Mouse (Mus musculus): ENCODE data around the gene Gm11444.

The Gm11444 gene

GRCm38 (mm10) chr11:85857997-85858698, 8.0 kb upstream of the Gm11444 start:
- DNase-seq: no peak

GRCm38 (mm10) chr11:85850758-85851157, 625 bp upstream of the Gm11444 start:
- DNase-seq: no peak

GRCm38 (mm10) chr11:85849037-85849436, 1.1 kb downstream of the Gm11444 start:
- peak; percentile 69 for DNase-seq

GRCm38 (mm10) chr11:85846509-85846908, 3.6 kb downstream of the Gm11444 start:
- no peak for DNase-seq

GRCm38 (mm10) chr11:85845921-85846320, 4.2 kb downstream of the Gm11444 start:
- no peak for DNase-seq

- no peak for DNase-seq
Observed at GRCm38 (mm10) chr11:85844971-85845370, 5.2 kb downstream of the Gm11444 start.

GRCm38 (mm10) chr11:85844144-85844965, 5.8 kb downstream of the Gm11444 start:
- peak; percentile 61 for DNase-seq

GRCm38 (mm10) chr11:85843347-85843692, 6.8 kb downstream of the Gm11444 start:
- DNase-seq: no peak

- DNase-seq: no peak
Observed at GRCm38 (mm10) chr11:85842596-85843346, 7.4 kb downstream of the Gm11444 start.

GRCm38 (mm10) chr11:85841980-85842379, 8.2 kb downstream of the Gm11444 start:
- DNase-seq: no peak

GRCm38 (mm10) chr11:85841211-85841681, 8.9 kb downstream of the Gm11444 start:
- no peak for DNase-seq

GRCm38 (mm10) chr11:85840803-85841145, 9.4 kb downstream of the Gm11444 start:
- DNase-seq: no peak

GRCm38 (mm10) chr11:85840031-85840802, 9.9 kb downstream of the Gm11444 start:
- DNase-seq: no peak

- DNase-seq: no peak
Observed at GRCm38 (mm10) chr11:85839258-85840030, 10.7 kb downstream of the Gm11444 start.

GRCm38 (mm10) chr11:85838424-85839257, 11.5 kb downstream of the Gm11444 start:
- DNase-seq: no peak

- no peak for DNase-seq
Observed at GRCm38 (mm10) chr11:85837648-85838423, 12.3 kb downstream of the Gm11444 start.

GRCm38 (mm10) chr11:85837291-85837647, 12.9 kb downstream of the Gm11444 start:
- DNase-seq: no peak

GRCm38 (mm10) chr11:85836523-85837290, 13.4 kb downstream of the Gm11444 start:
- DNase-seq: no peak

- DNase-seq: no peak
Observed at GRCm38 (mm10) chr11:85835753-85836522, 14.2 kb downstream of the Gm11444 start.
